Mouse (Mus musculus) small intestine, adult 2 months (tissue): ENCODE data around the gene Sdc1. TPM values are rescaled to one million over a fixed set of nuclear protein-coding genes. Genes with fewer than 3 reads are reported as not detected.

ENCODE experiments used
- H3K27ac ChIP-seq: fragments of 200-500 bp; 2 replicates; pipeline ENCODE4 v1.5.1; 2012; ENCODE audit warnings: low read depth, low read length, control low read depth, inconsistent platforms; ENCODE audit not compliant: insufficient read depth
- H3K27me3 ChIP-seq: fragments of 200-500 bp; 2 replicates; pipeline ENCODE4 v1.6.1; 2012; ENCODE audit warnings: mild to moderate bottlenecking, moderate library complexity, low read length, inconsistent platforms; ENCODE audit not compliant: control insufficient read depth, insufficient read depth
- H3K36me3 ChIP-seq: fragments of 200-500 bp; 2 replicates; pipeline ENCODE4 v1.6.1; 2012; ENCODE audit warnings: mild to moderate bottlenecking, low read length, control low read depth, inconsistent platforms; ENCODE audit not compliant: control insufficient read depth, insufficient read depth
- H3K4me1 ChIP-seq: fragments of 200-500 bp; 2 replicates; pipeline ENCODE4 v1.6.1; 2012; ENCODE audit warnings: low read length, inconsistent platforms, mixed read lengths; ENCODE audit not compliant: control insufficient read depth, insufficient read depth, insufficient read length
- H3K4me3 ChIP-seq: fragments of 200-500 bp; 2 replicates; pipeline ENCODE4 v1.5.1; 2012; ENCODE audit warnings: low read depth, mild to moderate bottlenecking, control low read depth, inconsistent platforms, low read length, moderate library complexity
- CTCF ChIP-seq: fragments of 200-500 bp; IDR thresholded peaks from 2 replicates; pipeline ENCODE4 v1.5.1; 2012; ENCODE audit warnings: low read depth, mild to moderate bottlenecking, control low read depth, inconsistent platforms, low read length, moderate library complexity, mixed read lengths; ENCODE audit not compliant: insufficient replicate concordance, insufficient read length; ENCODE audit errors: extremely low read depth
- POLR2A ChIP-seq: fragments of 200-500 bp; IDR thresholded peaks from 2 replicates; pipeline ENCODE4 v1.6.1; 2012; ENCODE audit warnings: low read depth, mild to moderate bottlenecking, control low read depth, inconsistent platforms, low read length, moderate library complexity
- WGBS: fragments of 180-500 bp; shearing (Covaris S2); methylation state at CpG from one replicate; pipeline ENCODE4 v1.1.7; 2018; 5-methylcytosine and 5-hydroxymethylcytosine counted together
- polyA plus RNA-seq: library from polyadenylated mRNA; depleted of rRNA; stranded (reverse); fragments of >200 nt; gene quantifications from 2 replicates; pipeline ENCODE4 v1.2.3, GENCODE M21; 2012

Gene Sdc1
- polyA plus RNA-seq, 1 experiment, result 75.4 TPM

- Histone ChIP-seq H3K27me3 (no peaks in the 10 kb centered on the region), H3K36me3 (0 out of 2 replicates have a peak, but pooled peaks cover 2% of the 10 kb centered on the region), H3K27ac (peak overlapping the region; percentile 48; the same call in 1 of the 2 replicates), H3K4me1 (peaks cover 24% of the 10 kb centered on the region), H3K4me3 (no peak overlapping the region)
- TF ChIP-seq CTCF (no peak), POLR2A (no peak)
- 89% methylated on average over 6 of the region's 6 CpGs for WGBS
Observed at GRCm38 (mm10) chr12:8759779-8760178, 11.3 kb upstream of the Sdc1 start.

GRCm38 (mm10) chr12:8760561-8760960, 10.6 kb upstream of the Sdc1 start:
- TF ChIP-seq POLR2A (no peak), CTCF (no peak)
- Histone ChIP-seq H3K4me1 (peaks cover 24% of the 10 kb centered on the region), H3K36me3 (no peaks in the 10 kb centered on the region), H3K27me3 (no peaks in the 10 kb centered on the region), H3K4me3 (no peak overlapping the region), H3K27ac (peak overlapping the region; percentile 15; the same call in 1 of the 2 replicates)
- WGBS, result 33% methylated on average over 6 of the region's 6 CpGs

GRCm38 (mm10) chr12:8761058-8761457, 10.1 kb upstream of the Sdc1 start:
- Histone ChIP-seq H3K27me3 (no peaks in the 10 kb centered on the region), H3K27ac (no peak overlapping the region), H3K36me3 (no peaks in the 10 kb centered on the region), H3K4me1 (peaks cover 24% of the 10 kb centered on the region), H3K4me3 (no peak overlapping the region)
- TF ChIP-seq POLR2A (no peak), CTCF (no peak)
- WGBS, result 54% methylated on average over 7 of the region's 7 CpGs

DNA sequence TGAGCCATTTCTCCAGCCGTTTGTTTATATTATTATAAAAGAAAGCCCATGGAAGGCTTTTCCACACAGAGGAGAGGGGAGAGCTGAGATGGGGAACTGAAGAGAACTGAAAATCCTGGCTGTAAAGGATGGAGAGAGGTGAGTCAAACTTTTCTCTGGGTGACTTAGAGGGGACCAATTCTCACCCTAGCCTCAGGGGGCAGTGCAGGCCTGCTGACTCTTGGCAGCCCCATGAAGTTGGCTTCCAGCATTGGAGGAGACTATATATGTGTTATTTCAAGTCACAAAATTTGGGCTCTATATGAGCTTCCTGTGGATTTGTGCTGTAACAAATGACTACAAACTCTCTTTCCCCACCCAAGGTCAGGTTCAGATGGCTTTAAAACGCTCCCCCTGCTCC, 8.5 kb upstream of the Sdc1 start:
- Histone ChIP-seq H3K27ac (no peak overlapping the region), H3K27me3 (no peaks in the 10 kb centered on the region), H3K4me3 (no peak overlapping the region), H3K4me1 (peaks cover 24% of the 10 kb centered on the region), H3K36me3 (no peaks in the 10 kb centered on the region)
- TF ChIP-seq POLR2A (no peak), CTCF (peak; percentile 38; the same call in 1 of the 2 replicates)
- WGBS, result 78% methylated on average over 2 of the region's 2 CpGs

GRCm38 (mm10) chr12:8764221-8764930, 6.7 kb upstream of the Sdc1 start:
- Histone ChIP-seq H3K27ac (no peak overlapping the region), H3K27me3 (no peaks in the 10 kb centered on the region), H3K36me3 (no peaks in the 10 kb centered on the region), H3K4me3 (no peak overlapping the region), H3K4me1 (peaks cover 20% of the 10 kb centered on the region)
- TF ChIP-seq CTCF (no peak), POLR2A (no peak)
- WGBS, result 57% methylated on average over 15 of the region's 15 CpGs

GRCm38 (mm10) chr12:8771844-8772380, 789 bp downstream of the Sdc1 start:
- Histone ChIP-seq H3K4me1 (peaks cover 16% of the 10 kb centered on the region; the same call in 1 of the 2 replicates), H3K27ac (peak overlapping the region; percentile 69), H3K4me3 (peak overlapping the region; percentile 90), H3K36me3 (no peaks in the 10 kb centered on the region), H3K27me3 (no peaks in the 10 kb centered on the region)
- TF ChIP-seq CTCF (no peak), POLR2A (no peak)
- WGBS, result under 1% methylated on average over 37 of the region's 37 CpGs

- Histone ChIP-seq H3K27ac (peak overlapping the region; percentile 69), H3K4me3 (peak overlapping the region; percentile 90), H3K27me3 (no peaks in the 10 kb centered on the region), H3K36me3 (no peaks in the 10 kb centered on the region), H3K4me1 (peaks cover 23% of the 10 kb centered on the region; the same call in 1 of the 2 replicates)
- TF ChIP-seq POLR2A, result no peak
- TF ChIP-seq CTCF, result peak; percentile 17; the same call in 1 of the 2 replicates
- WGBS, result under 1% methylated on average over 55 of the region's 55 CpGs
Observed at GRCm38 (mm10) chr12:8772451-8773143, 1.5 kb downstream of the Sdc1 start.
